Mouse (Mus musculus) embryonic facial prominence, embryonic 15.5 days (tissue): ENCODE data around the gene Tmem221. TPM values are rescaled to one million over a fixed set of nuclear protein-coding genes. Genes with fewer than 3 reads are reported as not detected.
"Not testable (repeated sequence)": the region's sequence is repeated elsewhere in the genome, so short reads cannot be mapped to it uniquely, and the experiment has no call there.

Source experiments
- ATAC-seq: fragments of 200-750 bp; cut with Nextera tagmentation; 2 replicates; pipeline ENCODE4 v1.8.0; 2017; ENCODE audit warnings: low read depth, moderate TSS enrichment; ENCODE audit not compliant: insufficient number of reproducible peaks, low FRiP score, low TSS enrichment
- H3K27ac ChIP-seq: fragments of 300-500 bp; sonication (generic); replicated peaks from 2 replicates; pipeline ENCODE4 v1.5.1; 2015; ENCODE audit warnings: mild to moderate bottlenecking, inconsistent platforms
- H3K27me3 ChIP-seq: fragments of 300-500 bp; sonication (generic); 2 replicates; pipeline ENCODE4 v1.6.1; 2015; ENCODE audit warnings: inconsistent platforms
- H3K36me3 ChIP-seq: fragments of 300-500 bp; sonication (generic); 2 replicates; pipeline ENCODE4 v1.6.1; 2015; ENCODE audit warnings: mild to moderate bottlenecking, inconsistent platforms
- H3K4me1 ChIP-seq: fragments of 300-500 bp; sonication (generic); 2 replicates; pipeline ENCODE4 v1.6.1; 2015; ENCODE audit warnings: inconsistent platforms
- H3K4me2 ChIP-seq: fragments of 300-500 bp; sonication (generic); replicated peaks from 2 replicates; pipeline ENCODE4 v1.6.1; 2015; ENCODE audit warnings: mild to moderate bottlenecking, inconsistent platforms
- H3K4me3 ChIP-seq: fragments of 300-500 bp; sonication (generic); replicated peaks from 2 replicates; pipeline ENCODE4 v1.5.1; 2015; ENCODE audit warnings: mild to moderate bottlenecking, inconsistent platforms
- H3K9ac ChIP-seq: fragments of 300-500 bp; sonication (generic); 2 replicates; pipeline ENCODE4 v1.6.1; 2015; ENCODE audit warnings: inconsistent platforms
- H3K9me3 ChIP-seq: fragments of 300-500 bp; sonication (generic); replicated peaks from 2 replicates; pipeline ENCODE4 v1.6.1; 2016; ENCODE audit warnings: inconsistent platforms
- WGBS: fragments of 180-500 bp; shearing (Covaris S2); methylation state at CpG from one replicate; pipeline ENCODE4 v1.1.7; 2015; 5-methylcytosine and 5-hydroxymethylcytosine counted together
- polyA plus RNA-seq: library from polyadenylated mRNA; unstranded; fragments of >200 nt; fragmentation: Nextera tagmentation; extraction: Ambion mirVana; gene quantifications from 2 replicates; pipeline ENCODE4 v1.2.1, GENCODE M21; 2015

Gene Tmem221
- polyA plus RNA-seq, 1 experiment from 2014 or later, result 1.7 TPM

GRCm38 (mm10) chr8:71525226-71526050 is 33.2 kb downstream of the Tmem221 start, which contains the start of gene Ccdc194:
TSS of gene Ccdc194 (minus strand) at chr8:71525711.
- no peak for ATAC-seq
- H3K4me2 ChIP-seq, result 0 out of 2 replicates have a peak within 1 kb of the TSS, but pooled peaks have one; percentile 19
- H3K27ac ChIP-seq, result no peak within 1 kb of the TSS
- no peak within 1 kb of the TSS for H3K9ac ChIP-seq
- peaks cover 37% of the 10 kb centered on the region for H3K27me3 ChIP-seq
- no peaks in the 10 kb centered on the region for H3K36me3 ChIP-seq
- no peak within 1 kb of the TSS for H3K4me3 ChIP-seq
- H3K4me1 ChIP-seq, result peaks cover 17% of the 10 kb centered on the region; the same call in 1 of the 2 replicates
- WGBS, result 13% methylated on average over 46 of the region's 46 CpGs
- no peaks in the 10 kb centered on the region for H3K9me3 ChIP-seq

GRCm38 (mm10) chr8:71521634-71522033 is 37.0 kb downstream of the Tmem221 start:
- peaks cover 17% of the 10 kb centered on the region; the same call in 1 of the 2 replicates for H3K4me1 ChIP-seq
- peaks cover 33% of the 10 kb centered on the region for H3K27me3 ChIP-seq
- no peaks in the 10 kb centered on the region for H3K36me3 ChIP-seq
- H3K27ac ChIP-seq, result no peak overlapping the region
- 0 out of 2 replicates have a peak overlapping the region, but pooled peaks have one; percentile 12 for H3K4me3 ChIP-seq
- peak overlapping the region; percentile 9; the same call in 1 of the 2 replicates for H3K9ac ChIP-seq
- WGBS, result 3% methylated on average over 17 of the region's 17 CpGs
- peak; percentile 80 for ATAC-seq
- H3K4me2 ChIP-seq, result peak overlapping the region; percentile 28
- H3K9me3 ChIP-seq, result no peaks in the 10 kb centered on the region

DNA sequence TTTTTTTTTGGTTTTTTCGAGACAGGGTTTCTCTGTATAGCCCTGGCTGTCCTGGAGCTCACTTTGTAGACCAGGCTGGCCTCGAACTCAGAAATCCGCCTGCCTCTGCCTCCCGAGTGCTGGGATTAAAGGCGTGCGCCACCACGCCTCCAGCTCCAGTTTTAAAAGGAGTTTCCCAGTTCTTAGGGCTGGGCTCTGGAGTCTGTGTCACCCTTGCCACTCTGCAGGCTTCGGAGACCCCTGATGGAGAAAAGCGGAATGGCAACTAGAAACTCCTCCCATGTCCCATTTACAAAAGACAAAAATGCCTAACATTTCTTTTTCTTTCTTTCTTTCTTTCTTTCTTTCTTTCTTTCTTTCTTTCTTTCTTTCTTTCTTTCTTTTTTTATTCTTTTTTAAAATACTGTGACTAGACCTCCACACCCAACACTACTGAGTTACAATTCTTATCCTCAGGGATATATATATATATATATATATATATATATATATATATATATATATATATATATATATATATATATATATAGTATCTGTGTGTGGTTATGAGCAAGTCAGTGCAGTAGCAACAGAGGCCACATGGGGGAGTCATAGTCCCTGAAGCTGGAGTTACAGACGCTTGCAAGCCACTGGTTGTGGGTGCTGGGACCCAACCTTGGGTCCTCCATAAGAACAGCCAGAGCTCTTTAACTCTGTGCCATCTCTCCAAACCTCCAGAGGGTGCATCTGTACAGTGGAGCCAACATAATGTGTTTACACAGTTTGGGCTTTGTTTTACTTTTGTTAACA is 39.4 kb downstream of the Tmem221 start:
- H3K4me2 ChIP-seq, ATAC-seq, H3K9me3 ChIP-seq, H3K9ac ChIP-seq, H3K27ac ChIP-seq, H3K36me3 ChIP-seq, H3K4me3 ChIP-seq: not testable (repeated sequence)
- Histone ChIP-seq H3K27me3 (peaks cover 11% of the 10 kb centered on the region; the same call in 1 of the 2 replicates), H3K4me1 (peaks cover 11% of the 10 kb centered on the region; the same call in 1 of the 2 replicates)
- WGBS, result 42% methylated on average over 10 of the region's 10 CpGs

- Histone ChIP-seq H3K36me3 (no peaks in the 10 kb centered on the region), H3K4me2 (no peak overlapping the region), H3K4me3 (no peak overlapping the region), H3K4me1 (peaks cover 7% of the 10 kb centered on the region; the same call in 1 of the 2 replicates), H3K9ac (no peak overlapping the region), H3K9me3 (no peaks in the 10 kb centered on the region), H3K27ac (no peak overlapping the region), H3K27me3 (peaks cover 5% of the 10 kb centered on the region; the same call in 1 of the 2 replicates)
- WGBS, result 4% methylated on average over 6 of the region's 6 CpGs
- no peak for ATAC-seq
Observed at GRCm38 (mm10) chr8:71516786-71517185, 41.9 kb downstream of the Tmem221 start.

DNA sequence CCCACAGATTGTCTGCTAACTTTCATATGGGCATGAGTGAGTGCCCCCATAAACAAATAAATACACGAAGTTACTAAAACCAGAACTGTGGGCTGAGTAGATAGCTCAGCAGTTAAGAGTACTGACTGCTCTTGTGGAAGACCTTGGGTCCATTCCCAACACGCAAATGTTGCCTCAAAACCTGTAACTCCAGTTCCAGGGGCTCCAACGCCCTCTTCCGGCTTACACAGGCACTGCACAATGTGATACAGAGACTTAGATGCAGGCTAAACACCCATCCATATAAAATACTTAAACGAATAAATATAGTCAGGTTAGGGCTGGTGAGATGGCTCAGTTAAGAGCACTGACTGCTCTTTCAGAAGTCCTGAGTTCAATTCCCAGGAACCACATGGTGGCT is 43.6 kb downstream of the Tmem221 start:
- no peak overlapping the region for H3K4me2 ChIP-seq
- 67% methylated on average over 5 of the region's 5 CpGs for WGBS
- no peaks in the 10 kb centered on the region for H3K36me3 ChIP-seq
- H3K27ac ChIP-seq, result no peak overlapping the region
- H3K4me3 ChIP-seq, result no peak overlapping the region
- H3K4me1 ChIP-seq, result no peaks in the 10 kb centered on the region
- ATAC-seq, result no peak
- H3K27me3 ChIP-seq, result peaks cover 7% of the 10 kb centered on the region; the same call in 1 of the 2 replicates
- no peak overlapping the region for H3K9ac ChIP-seq
- H3K9me3 ChIP-seq, result no peaks in the 10 kb centered on the region

DNA sequence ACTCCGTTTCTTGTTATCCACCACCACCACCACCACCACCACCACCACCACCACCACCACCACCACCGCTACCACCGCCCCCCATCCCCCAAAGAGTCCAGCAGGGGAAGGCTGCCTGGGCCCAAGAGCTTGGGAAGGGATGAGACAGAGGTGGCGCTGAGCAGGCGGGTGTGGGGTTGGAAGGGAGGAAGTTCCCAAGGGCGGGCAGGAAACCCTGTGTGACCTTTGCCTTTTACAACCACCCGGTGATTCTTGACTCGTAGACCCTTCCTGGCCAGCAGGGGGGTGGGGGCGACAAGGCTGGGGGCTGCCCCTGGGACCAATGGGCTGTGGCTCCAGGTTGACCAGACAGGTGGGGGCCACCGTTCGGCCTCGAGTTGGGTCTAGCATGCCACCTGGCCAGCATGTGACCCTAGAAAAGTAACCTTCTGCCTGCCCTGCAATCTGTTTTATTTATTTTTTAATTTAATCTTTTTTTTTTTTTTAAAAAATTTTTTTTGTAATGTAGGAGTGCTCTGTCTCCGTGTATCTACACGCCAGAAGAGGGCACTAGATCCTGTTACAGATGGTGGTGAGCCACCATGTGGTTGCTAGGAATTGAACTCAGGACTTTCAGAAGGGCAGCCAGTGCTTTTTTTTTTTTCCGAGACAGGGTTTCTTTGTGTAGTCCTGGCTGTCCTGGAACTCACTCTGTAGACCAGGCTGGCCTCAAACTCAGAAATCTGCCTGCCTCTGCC is 45.5 kb downstream of the Tmem221 start:
- peaks cover 3% of the 10 kb centered on the region for H3K4me1 ChIP-seq
- H3K4me3 ChIP-seq, result no peak overlapping the region
- WGBS, result 65% methylated on average over 15 of the region's 15 CpGs
- H3K9me3 ChIP-seq, result no peaks in the 10 kb centered on the region
- peak; percentile 31; the same call in 1 of the 2 replicates for ATAC-seq
- H3K4me2 ChIP-seq, result no peak overlapping the region
- H3K36me3 ChIP-seq, result no peaks in the 10 kb centered on the region
- H3K27ac ChIP-seq, result no peak overlapping the region
- peaks cover 23% of the 10 kb centered on the region for H3K27me3 ChIP-seq
- no peak overlapping the region for H3K9ac ChIP-seq

- Histone ChIP-seq H3K4me1 (peaks cover 14% of the 10 kb centered on the region), H3K4me2 (no peak within 1 kb of the TSS), H3K27ac (no peak within 1 kb of the TSS), H3K4me3 (0 out of 2 replicates have a peak within 1 kb of the TSS, but pooled peaks have one; percentile 8), H3K9me3 (no peaks in the 10 kb centered on the region), H3K9ac (no peak within 1 kb of the TSS), H3K36me3 (no peaks in the 10 kb centered on the region), H3K27me3 (peaks cover 38% of the 10 kb centered on the region)
- 60% methylated on average over 14 of the region's 14 CpGs for WGBS
- no peak for ATAC-seq
Observed at GRCm38 (mm10) chr8:71511644-71512043, 47.0 kb downstream of the Tmem221 start, which contains the start of gene Plvap. TSS of gene Plvap (minus strand) at chr8:71511752.

DNA sequence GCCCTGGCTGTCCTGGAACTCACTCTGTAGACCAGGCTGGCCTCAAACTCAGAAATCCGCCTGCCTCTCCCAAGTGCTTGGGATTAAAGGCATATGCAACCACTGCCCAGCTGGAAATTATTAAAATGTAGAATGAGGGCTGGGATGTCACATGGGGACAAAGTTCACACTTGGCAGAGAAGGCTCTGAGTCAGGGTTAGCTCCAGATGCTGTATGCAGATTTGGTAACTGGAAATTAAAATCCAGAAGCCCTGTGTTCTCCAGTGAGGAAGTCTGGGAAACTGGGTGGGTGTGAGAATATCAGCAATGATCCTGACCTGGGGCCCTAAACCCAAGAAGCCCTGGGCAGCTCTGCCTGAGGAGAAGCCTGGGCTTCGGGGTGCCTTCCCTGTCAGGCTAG is 49.4 kb downstream of the Tmem221 start:
- Histone ChIP-seq H3K4me1 (peaks cover 14% of the 10 kb centered on the region), H3K4me3 (no peak overlapping the region), H3K36me3 (no peaks in the 10 kb centered on the region), H3K27ac (no peak overlapping the region), H3K9me3 (no peaks in the 10 kb centered on the region), H3K4me2 (no peak overlapping the region), H3K27me3 (peaks cover 53% of the 10 kb centered on the region), H3K9ac (no peak overlapping the region)
- no peak for ATAC-seq
- 41% methylated on average over 2 of the region's 2 CpGs for WGBS

DNA sequence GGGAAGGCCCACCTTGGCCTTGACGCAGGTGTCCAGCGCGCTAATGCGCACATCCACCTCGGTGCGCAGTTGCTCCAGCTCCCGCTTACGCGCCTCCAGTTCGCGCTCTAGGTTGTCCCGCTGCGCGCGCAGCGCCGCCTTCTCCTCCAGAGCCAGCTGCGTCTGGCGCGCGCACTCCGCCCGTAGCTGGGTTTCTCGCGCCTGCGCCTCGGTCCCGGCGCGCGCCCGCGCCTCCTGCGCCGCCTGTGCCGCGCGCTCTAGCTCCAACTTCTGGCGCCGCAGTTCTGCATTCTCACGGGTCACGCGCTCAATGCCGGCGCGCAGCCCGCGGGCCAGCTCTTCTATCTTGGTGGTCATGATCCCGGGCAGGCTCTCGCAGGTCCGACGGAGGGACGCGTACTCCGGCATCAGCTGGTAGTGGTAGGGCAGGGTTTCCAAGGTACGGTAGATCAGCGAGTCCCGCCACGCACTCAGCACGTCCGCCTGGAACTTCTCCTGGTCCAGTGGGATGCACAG is 51.0 kb downstream of the Tmem221 start:
- no peak overlapping the region for H3K27ac ChIP-seq
- peak overlapping the region; percentile 46 for H3K4me3 ChIP-seq
- WGBS, result under 1% methylated on average over 61 of the region's 61 CpGs
- peak overlapping the region; percentile 75 for H3K4me2 ChIP-seq
- no peaks in the 10 kb centered on the region for H3K36me3 ChIP-seq
- ATAC-seq, result peak; percentile 70
- H3K9me3 ChIP-seq, result no peaks in the 10 kb centered on the region
- H3K4me1 ChIP-seq, result peaks cover 14% of the 10 kb centered on the region
- H3K9ac ChIP-seq, result peak overlapping the region; percentile 21
- H3K27me3 ChIP-seq, result peaks cover 53% of the 10 kb centered on the region

DNA sequence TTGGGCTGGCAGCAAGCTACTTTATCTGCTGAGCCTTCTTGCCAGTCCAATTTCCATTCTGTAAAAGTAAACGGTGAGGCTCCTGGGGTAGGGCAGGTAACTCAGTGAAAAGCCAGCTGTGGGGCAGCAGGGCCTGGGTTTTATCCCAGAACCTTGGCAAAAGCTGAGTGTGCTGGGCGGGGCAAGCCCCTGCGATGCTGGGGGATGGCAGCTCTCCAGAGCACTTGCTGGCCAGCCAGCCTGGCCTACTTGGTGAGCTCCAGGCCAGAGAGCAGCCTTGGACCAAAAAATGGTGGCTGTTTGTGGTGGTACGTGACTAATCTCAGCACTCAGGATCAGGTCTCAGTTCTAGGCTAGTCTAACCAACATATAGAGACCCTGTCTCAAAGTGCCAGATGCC is 52.7 kb downstream of the Tmem221 start:
- peaks cover 52% of the 10 kb centered on the region for H3K27me3 ChIP-seq
- no peak for ATAC-seq

More for the DNA sequence above, 52.7 kb downstream of the Tmem221 start:
- Histone ChIP-seq H3K4me3 (no peak overlapping the region), H3K36me3 (no peaks in the 10 kb centered on the region), H3K9me3 (no peaks in the 10 kb centered on the region), H3K4me2 (no peak overlapping the region), H3K4me1 (peaks cover 14% of the 10 kb centered on the region), H3K9ac (no peak overlapping the region), H3K27ac (no peak overlapping the region)
- WGBS, result 79% methylated on average over 4 of the region's 4 CpGs
